Mouse (Mus musculus) lung, embryonic 16.5 days (tissue): ENCODE measurements at regions not wholly inside any gene's neighbourhood (a gene's known extent, or its start where the extent isn't known, plus 50 kb on each side); places are given as distances from the start of the nearest gene placed in this dataset.
A peak's percentile ranks its signal among the peaks of the same experiment; 100 is the strongest.
"Not testable (repeated sequence)": the region's sequence is repeated elsewhere in the genome, so short reads cannot be mapped to it uniquely, and the experiment has no call there.

Experiments
- ATAC-seq: fragments of 200-750 bp; cut with Nextera tagmentation; 2 replicates; pipeline ENCODE4 v1.8.0; 2017; ENCODE audit warnings: low read depth, mild to moderate bottlenecking, moderate library complexity
- H3K27ac ChIP-seq: fragments of 300-500 bp; sonication (generic); 2 replicates; pipeline ENCODE4 v1.5.1; 2014; ENCODE audit warnings: mild to moderate bottlenecking, control low read depth, low read length
- H3K27me3 ChIP-seq: fragments of 300-500 bp; sonication (generic); 2 replicates; pipeline ENCODE4 v1.6.1; 2014; ENCODE audit warnings: low read depth, low read length, mixed read lengths; ENCODE audit not compliant: control insufficient read depth, insufficient read depth
- H3K36me3 ChIP-seq: fragments of 300-500 bp; sonication (generic); 2 replicates; pipeline ENCODE4 v1.6.1; 2014; ENCODE audit warnings: low read length; ENCODE audit not compliant: control insufficient read depth, insufficient read depth
- H3K4me1 ChIP-seq: fragments of 300-500 bp; sonication (generic); replicated peaks from 2 replicates; pipeline ENCODE4 v1.6.1; 2014; ENCODE audit warnings: low read length, mixed read lengths; ENCODE audit not compliant: control insufficient read depth, insufficient read depth
- H3K4me2 ChIP-seq: fragments of 300-500 bp; sonication (generic); 2 replicates; pipeline ENCODE4 v1.6.1; 2014; ENCODE audit warnings: low read depth, low read length, control low read depth
- H3K4me3 ChIP-seq: fragments of 300-500 bp; sonication (generic); 2 replicates; pipeline ENCODE4 v1.5.1; 2014; ENCODE audit warnings: mild to moderate bottlenecking, low read length, control low read depth
- H3K9ac ChIP-seq: fragments of 300-500 bp; sonication (generic); 2 replicates; pipeline ENCODE4 v1.6.1; 2014; ENCODE audit warnings: low read length, control low read depth
- H3K9me3 ChIP-seq: fragments of 300-500 bp; sonication (generic); 2 replicates; pipeline ENCODE4 v1.6.1; 2016; ENCODE audit warnings: low read length; ENCODE audit not compliant: control insufficient read depth
- WGBS: fragments of 180-500 bp; shearing (Covaris S2); extraction: QIAGEN DNeasy Blood & Tissue Kit; methylation state at CpG from one replicate; pipeline ENCODE4 v1.1.7; 2014; 5-methylcytosine and 5-hydroxymethylcytosine counted together

GRCm38 (mm10) chr17:13487291-13488215 lies 133.2 kb downstream of the Tcp10c start:
- peak; percentile 79 for ATAC-seq
- Histone ChIP-seq H3K4me2 (no peak overlapping the region), H3K9ac (no peak overlapping the region), H3K4me3 (no peak overlapping the region), H3K9me3 (no peaks in the 10 kb centered on the region), H3K36me3 (no peaks in the 10 kb centered on the region), H3K4me1 (peaks cover 7% of the 10 kb centered on the region), H3K27ac (peak overlapping the region; percentile 55), H3K27me3 (no peaks in the 10 kb centered on the region)
- 78% methylated on average over 10 of the region's 10 CpGs for WGBS

GRCm38 (mm10) chr17:13488608-13489324 lies 134.4 kb downstream of the Tcp10c start:
- peak; percentile 64 for ATAC-seq
- Histone ChIP-seq H3K36me3 (no peaks in the 10 kb centered on the region), H3K27me3 (no peaks in the 10 kb centered on the region), H3K27ac (no peak overlapping the region), H3K4me3 (no peak overlapping the region), H3K4me2 (no peak overlapping the region), H3K9ac (no peak overlapping the region), H3K4me1 (peaks cover 7% of the 10 kb centered on the region), H3K9me3 (no peaks in the 10 kb centered on the region)
- 52% methylated on average over 9 of the region's 9 CpGs for WGBS

- not testable (repeated sequence) for ATAC-seq, H3K9me3 ChIP-seq, H3K4me3 ChIP-seq, H3K36me3 ChIP-seq, H3K4me1 ChIP-seq, H3K4me2 ChIP-seq, H3K27me3 ChIP-seq, H3K27ac ChIP-seq, H3K9ac ChIP-seq
- WGBS: 93% methylated on average over 1 of the region's 1 CpGs
Measured at GRCm38 (mm10) chr17:13492239-13492638, 137.9 kb downstream of the Tcp10c start.

GRCm38 (mm10) chr17:13492649-13493277 lies 138.4 kb downstream of the Tcp10c start:
- not testable (repeated sequence) for H3K27me3 ChIP-seq, H3K36me3 ChIP-seq, H3K9ac ChIP-seq, ATAC-seq, H3K9me3 ChIP-seq, H3K4me3 ChIP-seq, H3K4me1 ChIP-seq, H3K27ac ChIP-seq, H3K4me2 ChIP-seq
- 16% methylated on average over 3 of the region's 7 CpGs for WGBS

GRCm38 (mm10) chr17:13493866-13494265 lies 139.5 kb downstream of the Tcp10c start:
- not testable (repeated sequence) for ATAC-seq, H3K4me1 ChIP-seq, H3K9me3 ChIP-seq, H3K4me3 ChIP-seq, H3K4me2 ChIP-seq, H3K27me3 ChIP-seq, H3K9ac ChIP-seq, H3K27ac ChIP-seq, H3K36me3 ChIP-seq
- 75% methylated on average over 3 of the region's 3 CpGs for WGBS

- not testable (repeated sequence) for H3K36me3 ChIP-seq, H3K27ac ChIP-seq, H3K9ac ChIP-seq, H3K9me3 ChIP-seq, H3K27me3 ChIP-seq, ATAC-seq, H3K4me1 ChIP-seq, H3K4me2 ChIP-seq, H3K4me3 ChIP-seq
- WGBS: no CpG with 5 or more reads among the region's 1 CpGs
Measured at GRCm38 (mm10) chr17:13494475-13494874, 140.1 kb downstream of the Tcp10c start.

- 42% methylated on average over 1 of the region's 1 CpGs for WGBS
- H3K36me3 ChIP-seq, H3K27me3 ChIP-seq, H3K9me3 ChIP-seq, ATAC-seq, H3K9ac ChIP-seq, H3K4me2 ChIP-seq, H3K4me3 ChIP-seq, H3K4me1 ChIP-seq: not testable (repeated sequence)
- peak overlapping the region; percentile 80 for H3K27ac ChIP-seq
Measured at GRCm38 (mm10) chr17:13504365-13504764, 150.0 kb downstream of the Tcp10c start.

- not testable (repeated sequence) for H3K4me2 ChIP-seq, H3K9ac ChIP-seq, H3K27me3 ChIP-seq, H3K9me3 ChIP-seq, H3K36me3 ChIP-seq, H3K4me1 ChIP-seq, H3K4me3 ChIP-seq
- ATAC-seq: peak; percentile 74
- 15% methylated on average over 8 of the region's 9 CpGs for WGBS
- H3K27ac ChIP-seq: peak overlapping the region; percentile 80
Measured at GRCm38 (mm10) chr17:13504827-13505268, 150.5 kb downstream of the Tcp10c start.

- H3K27ac ChIP-seq: peak overlapping the region; percentile 52; the same call in 1 of the 2 replicates
Measured at GRCm38 (mm10) chr17:13507397-13508063, 153.2 kb downstream of the Tcp10c start.

More at GRCm38 (mm10) chr17:13507397-13508063, 153.2 kb downstream of the Tcp10c start:
- not testable (repeated sequence) for H3K4me1 ChIP-seq, H3K36me3 ChIP-seq, H3K9ac ChIP-seq, H3K27me3 ChIP-seq, H3K4me2 ChIP-seq, H3K4me3 ChIP-seq, H3K9me3 ChIP-seq
- 0% methylated on average over 2 of the region's 3 CpGs for WGBS
- peak; percentile 80 for ATAC-seq
